Mouse (Mus musculus) hindbrain, embryonic 11.5 days (tissue): ENCODE data around the gene Babam2. TPM values are rescaled to one million over a fixed set of nuclear protein-coding genes. Genes with fewer than 3 reads are reported as not detected.

Experiments used
- ATAC-seq: fragments of 200-750 bp; cut with Nextera tagmentation; 2 replicates; pipeline ENCODE4 v1.8.0; 2017; ENCODE audit warnings: mild to moderate bottlenecking, moderate TSS enrichment, moderate library complexity; ENCODE audit not compliant: low FRiP score
- DNase-seq: peaks from one replicate; pipeline ENCODE4 v3.0.0-alpha.2; 2015; ENCODE audit warnings: low spot score
- H3K27ac ChIP-seq: fragments of 300-500 bp; sonication (generic); 2 replicates; pipeline ENCODE4 v1.5.1; 2014; ENCODE audit warnings: mild to moderate bottlenecking, low read depth, low read length
- H3K27me3 ChIP-seq: fragments of 300-500 bp; sonication (generic); 2 replicates; pipeline ENCODE4 v1.6.1; 2014; ENCODE audit warnings: mild to moderate bottlenecking, low read length, moderate library complexity, mixed read lengths; ENCODE audit not compliant: control insufficient read depth, insufficient read depth
- H3K36me3 ChIP-seq: fragments of 300-500 bp; sonication (generic); 2 replicates; pipeline ENCODE4 v1.6.1; 2014; ENCODE audit warnings: mild to moderate bottlenecking, low read length, moderate library complexity, mixed read lengths; ENCODE audit not compliant: control insufficient read depth, insufficient read depth
- H3K4me1 ChIP-seq: fragments of 300-500 bp; sonication (generic); replicated peaks from 2 replicates; pipeline ENCODE4 v1.6.1; 2014; ENCODE audit warnings: low read length, mixed read lengths; ENCODE audit not compliant: control insufficient read depth, insufficient read depth
- H3K4me2 ChIP-seq: fragments of 300-500 bp; sonication (generic); replicated peaks from 2 replicates; pipeline ENCODE4 v1.6.1; 2014; ENCODE audit warnings: mild to moderate bottlenecking, low read depth, low read length
- H3K4me3 ChIP-seq: fragments of 300-500 bp; sonication (generic); 2 replicates; pipeline ENCODE4 v1.5.1; 2014; ENCODE audit warnings: low read depth, low read length
- H3K9ac ChIP-seq: fragments of 300-500 bp; sonication (generic); 2 replicates; pipeline ENCODE4 v1.6.1; 2014; ENCODE audit warnings: low read depth, low read length
- H3K9me3 ChIP-seq: fragments of 300-500 bp; sonication (generic); 2 replicates; pipeline ENCODE4 v1.6.1; 2016; ENCODE audit warnings: low read length; ENCODE audit not compliant: control insufficient read depth
- WGBS: fragments of 180-500 bp; shearing (Covaris S2); extraction: QIAGEN DNeasy Blood & Tissue Kit; methylation state at CpG from one replicate; pipeline ENCODE4 v1.1.7; 2014; 5-methylcytosine and 5-hydroxymethylcytosine counted together
- polyA plus RNA-seq: library from polyadenylated mRNA; unstranded; fragments of >200 nt; fragmentation: Nextera tagmentation; extraction: Ambion mirVana; gene quantifications from 2 replicates; pipeline ENCODE4 v1.2.1, GENCODE M21; 2014

The Babam2 gene
- polyA plus RNA-seq, 1 experiment from 2014 or later: 36.2 TPM

DNA sequence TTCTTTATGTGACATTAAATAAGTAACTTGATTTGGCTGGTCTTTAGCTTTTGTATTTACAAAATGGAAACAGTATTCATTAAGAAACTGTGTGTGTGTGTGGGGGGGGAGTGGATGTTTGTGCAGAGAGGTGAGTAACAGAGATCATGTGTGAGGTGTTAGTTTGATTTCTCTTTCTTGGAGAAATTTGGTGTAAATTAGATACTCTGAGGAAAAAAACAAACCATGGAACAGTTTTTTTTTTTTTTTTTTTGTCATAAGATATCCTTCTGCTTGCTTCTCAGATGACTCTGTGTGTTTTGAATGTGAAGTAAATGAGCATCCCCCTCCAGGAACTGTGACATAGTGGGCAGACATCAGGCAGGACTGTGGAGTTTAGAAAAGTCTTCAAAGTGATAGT lies 1.9 kb downstream of the Babam2 start:
- H3K9ac ChIP-seq: no peak overlapping the region
- no peaks in the 10 kb centered on the region for H3K36me3 ChIP-seq
- no peak overlapping the region for H3K27ac ChIP-seq
- no peak overlapping the region for H3K4me3 ChIP-seq
- DNase-seq (no peak), ATAC-seq (no peak)
- no peaks in the 10 kb centered on the region for H3K9me3 ChIP-seq
- no peak overlapping the region for H3K4me2 ChIP-seq
- no peaks in the 10 kb centered on the region for H3K27me3 ChIP-seq
- H3K4me1 ChIP-seq: no peaks in the 10 kb centered on the region

DNA sequence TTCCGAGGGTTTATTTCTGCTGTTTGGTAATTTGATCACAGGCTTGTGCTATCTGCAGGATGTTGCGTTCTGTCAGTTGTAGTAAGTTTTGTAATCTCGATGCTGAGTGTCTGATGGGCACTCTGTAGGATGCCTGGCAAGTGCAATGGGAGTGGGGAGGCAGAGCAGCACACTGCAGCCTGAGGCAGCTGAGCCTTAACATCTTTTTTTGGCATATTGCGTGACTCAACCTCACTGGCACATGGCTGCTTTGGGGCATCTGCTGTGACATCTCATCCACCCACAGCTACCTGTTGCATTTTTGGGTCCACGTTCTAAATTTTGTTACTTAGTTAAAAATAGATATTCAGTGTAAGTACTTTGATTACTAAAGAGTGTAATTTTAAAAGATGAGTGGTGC lies 7.5 kb downstream of the Babam2 start:
- no peaks in the 10 kb centered on the region for H3K27me3 ChIP-seq
- H3K36me3 ChIP-seq: no peaks in the 10 kb centered on the region
- H3K9me3 ChIP-seq: no peaks in the 10 kb centered on the region
- DNase-seq (no peak), ATAC-seq (no peak)
- 90% methylated on average over 5 of the region's 5 CpGs for WGBS
- no peak overlapping the region for H3K4me3 ChIP-seq
- no peaks in the 10 kb centered on the region for H3K4me1 ChIP-seq
- no peak overlapping the region for H3K9ac ChIP-seq
- H3K27ac ChIP-seq: no peak overlapping the region
- H3K4me2 ChIP-seq: no peak overlapping the region

DNA sequence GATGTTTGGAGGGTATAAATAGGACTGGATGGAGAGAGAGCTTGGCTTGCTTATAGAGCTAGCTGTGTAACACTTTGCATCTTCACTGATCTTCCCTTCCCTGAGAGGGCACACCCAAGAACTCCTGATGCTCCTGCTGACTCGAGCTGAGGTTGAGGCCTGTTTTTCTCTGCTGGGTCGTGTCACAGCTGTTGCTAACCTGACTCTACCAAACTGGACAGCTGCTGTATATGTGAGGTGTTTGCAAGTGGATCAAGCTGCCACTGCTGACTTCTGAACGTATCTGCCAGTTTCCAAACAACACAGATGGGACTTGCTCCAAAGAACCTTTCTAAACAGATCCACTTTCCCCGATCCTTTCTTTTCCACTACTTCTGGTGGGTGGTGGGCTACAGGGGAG lies 9.3 kb downstream of the Babam2 start:
- Histone ChIP-seq H3K27ac (no peak overlapping the region), H3K9ac (no peak overlapping the region), H3K27me3 (no peaks in the 10 kb centered on the region), H3K9me3 (no peaks in the 10 kb centered on the region), H3K4me1 (no peaks in the 10 kb centered on the region), H3K4me2 (no peak overlapping the region), H3K4me3 (no peak overlapping the region), H3K36me3 (no peaks in the 10 kb centered on the region)
- ATAC-seq: no peak
- 80% methylated on average over 4 of the region's 4 CpGs for WGBS
- DNase-seq: no peak

DNA sequence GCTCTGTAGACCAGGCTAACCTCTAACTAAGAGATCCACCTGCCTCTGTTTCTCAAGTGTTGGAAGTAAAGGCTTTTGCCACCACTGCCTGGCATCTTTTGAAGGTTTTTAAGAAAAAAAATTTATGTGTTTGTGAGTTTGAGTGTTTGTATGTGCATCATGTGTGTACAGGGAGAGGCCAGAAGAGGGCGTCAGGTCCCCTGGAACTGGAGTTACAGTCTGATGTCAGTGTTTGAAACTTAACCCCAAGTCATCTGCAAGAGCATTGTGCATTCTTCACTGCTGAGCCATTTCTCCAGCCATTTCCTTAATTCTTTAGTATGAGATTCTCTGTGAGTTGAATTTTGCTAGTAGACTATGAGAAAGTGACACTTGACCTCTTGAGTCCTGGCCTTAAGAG lies 11.9 kb downstream of the Babam2 start:
- 70% methylated on average over 1 of the region's 1 CpGs for WGBS
- no peak overlapping the region for H3K4me2 ChIP-seq
- no peaks in the 10 kb centered on the region for H3K9me3 ChIP-seq
- no peaks in the 10 kb centered on the region for H3K4me1 ChIP-seq
- H3K4me3 ChIP-seq: no peak overlapping the region
- ATAC-seq (no peak), DNase-seq (no peak)
- H3K27ac ChIP-seq: no peak overlapping the region
- H3K27me3 ChIP-seq: no peaks in the 10 kb centered on the region
- no peak overlapping the region for H3K9ac ChIP-seq
- no peaks in the 10 kb centered on the region for H3K36me3 ChIP-seq

DNA sequence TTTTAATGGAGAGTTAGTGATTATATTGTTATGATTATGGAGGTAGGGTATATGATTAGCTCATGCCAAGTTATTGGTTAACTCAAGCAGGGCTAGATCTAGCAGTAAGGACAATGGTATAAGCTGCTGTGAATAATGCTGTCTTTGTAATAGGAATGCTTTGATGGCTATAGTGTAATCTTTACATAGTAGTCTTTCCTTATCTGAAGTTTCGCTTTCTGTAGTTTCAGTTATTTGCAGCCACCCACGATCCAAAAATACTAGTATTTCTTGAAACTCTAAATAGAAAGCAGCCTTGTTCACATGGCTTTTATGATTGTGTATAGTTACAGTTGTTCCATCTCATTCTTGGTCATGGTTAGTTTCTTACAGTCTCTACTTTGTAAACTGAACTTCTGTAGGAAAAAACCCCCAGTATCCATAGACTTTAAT lies 15.8 kb downstream of the Babam2 start:
- Histone ChIP-seq H3K4me1 (no peaks in the 10 kb centered on the region), H3K4me2 (no peak overlapping the region), H3K27ac (no peak overlapping the region), H3K9ac (no peak overlapping the region), H3K27me3 (no peaks in the 10 kb centered on the region), H3K4me3 (no peak overlapping the region), H3K9me3 (no peaks in the 10 kb centered on the region), H3K36me3 (no peaks in the 10 kb centered on the region)
- no peak for DNase-seq
- no peak for ATAC-seq
- 75% methylated on average over 2 of the region's 2 CpGs for WGBS

- Histone ChIP-seq H3K9me3 (no peaks in the 10 kb centered on the region), H3K27ac (no peak overlapping the region), H3K9ac (no peak overlapping the region), H3K4me1 (no peaks in the 10 kb centered on the region), H3K27me3 (no peaks in the 10 kb centered on the region), H3K36me3 (no peaks in the 10 kb centered on the region), H3K4me3 (no peak overlapping the region), H3K4me2 (no peak overlapping the region)
- ATAC-seq: no peak
- 73% methylated on average over 5 of the region's 5 CpGs for WGBS
- DNase-seq: no peak
Measured at GRCm38 (mm10) chr5:31713841-31714264, 16.4 kb downstream of the Babam2 start.

- Histone ChIP-seq H3K9ac (no peak overlapping the region), H3K27me3 (no peaks in the 10 kb centered on the region), H3K4me2 (no peak overlapping the region), H3K27ac (no peak overlapping the region), H3K4me1 (no peaks in the 10 kb centered on the region), H3K4me3 (no peak overlapping the region), H3K9me3 (no peaks in the 10 kb centered on the region), H3K36me3 (no peaks in the 10 kb centered on the region)
- ATAC-seq: no peak
- no peak for DNase-seq
- whole genome bisulfite sequencing: 90% methylated on average over 4 of the region's 4 CpGs
Measured at GRCm38 (mm10) chr5:31715486-31716150, 18.1 kb downstream of the Babam2 start.

- Histone ChIP-seq H3K9ac (no peak overlapping the region), H3K4me2 (no peak overlapping the region), H3K4me1 (no peaks in the 10 kb centered on the region), H3K27ac (no peak overlapping the region), H3K9me3 (no peaks in the 10 kb centered on the region), H3K4me3 (no peak overlapping the region), H3K36me3 (no peaks in the 10 kb centered on the region), H3K27me3 (no peaks in the 10 kb centered on the region)
- ATAC-seq (no peak), DNase-seq (no peak)
- 75% methylated on average over 6 of the region's 6 CpGs for WGBS
Measured at GRCm38 (mm10) chr5:31724519-31724918, 27.0 kb downstream of the Babam2 start.

DNA sequence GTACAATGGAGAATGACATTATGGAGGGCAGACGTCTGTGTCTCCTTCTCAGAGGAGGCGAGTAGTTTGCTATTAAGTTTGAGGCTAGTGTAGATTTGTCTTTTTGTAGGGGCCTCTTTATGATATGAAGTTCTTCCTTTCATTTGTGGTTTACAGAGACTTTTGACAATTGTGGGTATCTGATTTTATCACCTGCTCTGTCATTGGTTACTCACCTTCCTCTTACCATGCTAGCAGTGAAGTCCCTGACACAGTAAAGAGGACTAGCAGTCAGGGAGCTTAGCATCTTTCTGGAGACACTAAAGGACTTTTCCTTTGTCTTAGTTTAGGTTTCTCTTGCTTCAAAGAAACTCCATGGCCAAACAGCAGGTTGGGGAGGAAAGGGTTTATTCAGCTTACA lies 28.4 kb downstream of the Babam2 start:
- ATAC-seq: no peak
- 81% methylated on average over 2 of the region's 2 CpGs for WGBS

More for the DNA sequence above, 28.4 kb downstream of the Babam2 start:
- Histone ChIP-seq H3K4me2 (no peak overlapping the region), H3K27ac (no peak overlapping the region), H3K4me3 (no peak overlapping the region), H3K27me3 (no peaks in the 10 kb centered on the region), H3K36me3 (no peaks in the 10 kb centered on the region), H3K9ac (no peak overlapping the region), H3K9me3 (no peaks in the 10 kb centered on the region), H3K4me1 (no peaks in the 10 kb centered on the region)
- no peak for DNase-seq
